In the genomic region with DNA sequence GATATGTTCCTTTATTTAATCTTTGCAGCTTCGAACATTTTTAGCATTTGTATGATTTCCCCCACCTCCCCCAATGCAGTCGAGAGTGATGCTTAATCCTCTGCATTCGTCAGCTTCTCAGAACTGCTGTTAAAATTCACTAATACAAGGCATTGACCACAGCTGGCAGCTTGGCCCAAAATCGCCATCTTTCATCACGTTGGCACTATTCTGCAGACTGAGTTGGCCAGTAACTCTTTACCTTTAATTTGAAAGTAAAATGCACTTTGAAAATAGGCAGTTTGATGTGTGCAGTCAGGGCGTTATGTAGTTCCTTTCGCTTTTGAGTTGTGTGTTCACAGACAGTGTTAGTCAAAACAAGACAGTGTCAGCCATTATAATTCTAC, we compare ENCODE assay signal across 14 mouse cellular contexts.
DNase-seq lines count a peak whose midpoint lies in the region; ATAC-seq lines count a peak whose summit lies in the region.
"Had no signal": no experiment of that assay in that cellular context is flagged by ENCODE, and none has a peak within 500 bp of the region (broad histone marks: within the 10 kb centered on the region; RNA-seq: fewer than 3 reads in every experiment).

No protein-coding gene starts in this region.

- no peaks in the 10 kb centered on the region for H3K27me3 ChIP-seq in hindbrain, embryonic 12.5 days
- H3K27me3 ChIP-seq in hindbrain, embryonic 10.5 days (ENCODE audit: insufficient read depth, poor library complexity, severe bottlenecking) = no peaks in the 10 kb centered on the region

- DNase-seq in hindbrain, embryonic 10.5 days (ENCODE audit: low spot score) = no peak
- DNase-seq in thymus, postnatal 0 days (ENCODE audit: low spot score) = peak; percentile 59
- DNase-seq in thymus, adult 18-20 months = no peak
- DNase-seq in thymus, postnatal 4 days = peak; percentile 38
- no peak for DNase-seq in ovary, adult 18-20 months (ENCODE audit: low spot score)
- no peak for DNase-seq in embryo, embryonic 10.5 days (ENCODE audit: low spot score)
- DNase-seq: adrenal gland, adult 8-10 months; embryo, embryonic 11 days; gastrocnemius, postnatal 36 days; heart, postnatal 10 days; liver had no signal

- 63% methylated on average over 7 of the region's 7 CpGs for WGBS in hindbrain, embryonic 12.5 days
- WGBS in hindbrain, embryonic 10.5 days = 86% methylated on average over 7 of the region's 7 CpGs

- H3K4me3 ChIP-seq in hindbrain, embryonic 12.5 days = no peak overlapping the region
- H3K4me3 ChIP-seq in hindbrain, embryonic 10.5 days = no peak overlapping the region

- no peak overlapping the region for H3K9ac ChIP-seq in hindbrain, embryonic 12.5 days

- peak overlapping the region; percentile 30; the same call in 1 of the 2 replicates for H3K27ac ChIP-seq in hindbrain, embryonic 12.5 days
- H3K27ac ChIP-seq in hindbrain, embryonic 10.5 days = no peak overlapping the region
- H3K27ac ChIP-seq: kidney, postnatal 0 days had no signal

- H3K4me1 ChIP-seq in hindbrain, embryonic 12.5 days = peaks cover 12% of the 10 kb centered on the region; the same call in 1 of the 2 replicates
- peaks cover 24% of the 10 kb centered on the region for H3K4me1 ChIP-seq in hindbrain, embryonic 10.5 days (replicated peaks)

- H3K36me3 ChIP-seq in hindbrain, embryonic 12.5 days = no peaks in the 10 kb centered on the region
- no peaks in the 10 kb centered on the region for H3K36me3 ChIP-seq in hindbrain, embryonic 10.5 days

- H3K4me2 ChIP-seq in hindbrain, embryonic 12.5 days (replicated peaks) = no peak overlapping the region

- no peaks in the 10 kb centered on the region for H3K9me3 ChIP-seq in hindbrain, embryonic 12.5 days (replicated peaks)
- no peaks in the 10 kb centered on the region for H3K9me3 ChIP-seq in hindbrain, embryonic 10.5 days

- no peak for ATAC-seq in hindbrain, embryonic 12.5 days (ENCODE audit: low FRiP score)
- ATAC-seq in inflammation-experienced regulatory T-cells, adult 6 months = peak; percentile 81

Comparison
In these comparisons a context has a peak if more than half of its experiments do, and no peak if none do; other contexts are left out.
1. DNase-seq: peak in thymus, postnatal 0 days (single experiment) and thymus, postnatal 4 days (single experiment); none in hindbrain, embryonic 10.5 days (single experiment), thymus, adult 18-20 months (0 of 2), ovary, adult 18-20 months (single experiment) and embryo, embryonic 10.5 days (single experiment).